Mouse (Mus musculus) kidney, postnatal 10 days (tissue): ENCODE measurements around the gene Nuak1.

Experiments used
- DNase-seq: peaks from one replicate; pipeline ENCODE4 v3.0.0; 2021; ENCODE audit warnings: mixed read lengths

Gene Nuak1

GRCm38 (mm10) chr10:84446661-84447060, 6.3 kb upstream of the Nuak1 start:
- no peak for DNase-seq

- DNase-seq = no peak
Measured at GRCm38 (mm10) chr10:84444396-84444795, 4.0 kb upstream of the Nuak1 start.

GRCm38 (mm10) chr10:84441846-84442245, 1.4 kb upstream of the Nuak1 start:
- peak; percentile 41 for DNase-seq

- no peak for DNase-seq
Measured at GRCm38 (mm10) chr10:84441434-84441785, 1.0 kb upstream of the Nuak1 start.

- no peak for DNase-seq
Measured at GRCm38 (mm10) chr10:84440181-84440540, 236 bp downstream of the Nuak1 start.

- DNase-seq = peak; percentile 41
Measured at GRCm38 (mm10) chr10:84439228-84439596, 1.2 kb downstream of the Nuak1 start.

- DNase-seq = peak; percentile 38
Measured at GRCm38 (mm10) chr10:84438466-84439227, 1.8 kb downstream of the Nuak1 start.

GRCm38 (mm10) chr10:84438049-84438422, 2.4 kb downstream of the Nuak1 start:
- DNase-seq = peak; percentile 98

GRCm38 (mm10) chr10:84437166-84438048, 3.0 kb downstream of the Nuak1 start:
- DNase-seq = no peak

GRCm38 (mm10) chr10:84435930-84436329, 4.5 kb downstream of the Nuak1 start:
- no peak for DNase-seq

GRCm38 (mm10) chr10:84433193-84433801, 7.1 kb downstream of the Nuak1 start:
- DNase-seq = peak; percentile 45

- peak; percentile 59 for DNase-seq
Measured at GRCm38 (mm10) chr10:84424374-84424773, 16.0 kb downstream of the Nuak1 start.

GRCm38 (mm10) chr10:84423903-84424302, 16.5 kb downstream of the Nuak1 start:
- peak; percentile 35 for DNase-seq

- DNase-seq = no peak
Measured at GRCm38 (mm10) chr10:84420589-84420988, 19.8 kb downstream of the Nuak1 start.

- no peak for DNase-seq
Measured at GRCm38 (mm10) chr10:84418421-84418820, 22.0 kb downstream of the Nuak1 start.

- DNase-seq = no peak
Measured at GRCm38 (mm10) chr10:84416752-84417151, 23.6 kb downstream of the Nuak1 start.

- DNase-seq = no peak
Measured at GRCm38 (mm10) chr10:84414981-84415700, 25.3 kb downstream of the Nuak1 start.

- DNase-seq = no peak
Measured at GRCm38 (mm10) chr10:84413310-84413709, 27.1 kb downstream of the Nuak1 start.

GRCm38 (mm10) chr10:84412326-84412962, 28.0 kb downstream of the Nuak1 start:
- DNase-seq = no peak

GRCm38 (mm10) chr10:84411122-84412105, 29.0 kb downstream of the Nuak1 start:
- peak; percentile 49 for DNase-seq

- DNase-seq = peak; percentile 53
Measured at GRCm38 (mm10) chr10:84408965-84409660, 31.3 kb downstream of the Nuak1 start.
